Mouse (Mus musculus) heart, postnatal 36 days (tissue): Measurements from ENCODE around the gene Dab2ip. TPM values are rescaled to one million over a fixed set of nuclear protein-coding genes. Genes with fewer than 3 reads are reported as not detected.
A peak's percentile ranks its signal among the peaks of the same experiment; 100 is the strongest.

Experiments
- DNase-seq, 2 experiments: peaks; one replicate each; pipeline ENCODE4 v3.0.0; 2021 to 2022
- intact Hi-C: fragments of 180-260 bp; cut with DNase I; formaldehyde crosslinking; loops from one replicate; pipeline ENCODE4 v1.15.1; 2025
- total RNA-seq, 2 experiments: library from RNA; stranded (reverse); gene quantifications; 2 replicates each; pipeline ENCODE4 v1.2.3; 2021

The Dab2ip gene
- total RNA-seq, 2 experiments from 2014 or later = 41.7 to 54.2 TPM

- intact Hi-C loops = no loop called here
- DNase-seq = no peak
Measured at GRCm38 (mm10) chr2:35637880-35638535, 79.9 kb downstream of the Dab2ip start.

DNA sequence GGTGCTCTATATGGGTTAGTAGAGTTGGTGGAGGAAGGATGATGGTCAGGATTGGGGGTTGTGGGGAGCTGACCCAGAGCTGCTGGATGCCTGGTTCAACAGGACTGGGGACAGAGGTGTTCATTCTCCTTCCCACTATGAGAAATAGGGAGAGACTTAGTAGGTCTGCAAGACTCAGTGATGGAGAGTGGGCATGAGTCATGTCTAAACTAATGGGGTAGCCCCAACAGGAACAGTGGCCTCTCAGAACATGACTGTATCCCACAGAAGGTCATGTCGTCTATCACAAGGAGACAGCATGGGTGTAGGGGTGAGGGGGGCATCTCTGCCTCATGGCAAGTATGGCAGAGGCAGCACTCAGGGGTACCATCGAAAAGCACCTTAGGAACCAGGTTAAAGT, 81.7 kb downstream of the Dab2ip start:
- DNase-seq = no peak
- intact Hi-C loops = no loop called here

GRCm38 (mm10) chr2:35640576-35640975, 82.5 kb downstream of the Dab2ip start:
- DNase-seq = peak in 1 of 2 experiments; percentile 55
- intact Hi-C loops = no loop called here

DNA sequence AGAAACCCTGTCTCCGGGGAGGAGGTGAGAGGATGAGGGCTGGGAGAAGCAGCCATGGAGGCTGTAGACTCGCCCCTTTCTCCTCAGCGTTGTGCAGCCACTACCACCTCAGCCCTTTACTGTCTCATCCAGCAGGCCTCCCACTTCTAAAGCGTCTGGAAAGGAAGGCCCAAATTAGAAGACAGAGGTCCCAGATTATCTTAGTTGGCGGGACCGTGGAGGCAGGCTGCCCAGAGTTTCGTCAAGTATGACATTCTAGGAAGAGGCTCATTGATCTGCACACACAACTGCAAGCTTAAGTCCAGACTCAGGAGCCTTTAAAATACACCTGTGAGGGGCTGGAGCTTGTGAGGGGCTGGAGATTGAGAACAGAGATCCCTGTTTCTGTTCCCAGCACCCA, 84.2 kb downstream of the Dab2ip start:
- intact Hi-C loops = no loop called here
- peak in 1 of 2 experiments; percentile 55 for DNase-seq

DNA sequence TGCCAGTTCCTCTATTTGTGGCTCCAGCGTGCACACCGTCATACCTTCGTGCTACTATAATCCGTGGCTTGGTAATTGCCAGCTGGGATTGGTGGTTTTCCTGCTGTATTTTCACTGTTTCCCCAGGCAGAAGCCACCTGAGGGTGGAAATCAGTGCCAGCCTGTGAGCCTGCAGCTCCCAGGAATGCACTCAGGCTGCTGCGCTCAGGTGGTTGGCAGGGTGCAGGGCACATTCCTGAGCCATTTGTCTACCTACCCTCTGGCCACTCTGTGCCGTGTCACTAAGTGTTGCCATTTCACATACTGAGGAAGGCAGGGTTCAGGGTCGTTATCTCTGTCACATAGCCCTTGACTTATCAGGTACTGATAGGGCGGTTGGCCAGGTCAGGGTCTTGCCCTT, 88.5 kb downstream of the Dab2ip start:
- intact Hi-C loops = no loop called here

GRCm38 (mm10) chr2:35649708-35650107, 91.6 kb downstream of the Dab2ip start:
- DNase-seq = peak; percentile 88 to 95
- intact Hi-C loops = loop anchor here (1.0 to 2.0 kb wide), 3 partner anchors 81 to 257 kb away; no protein-coding TSS in a partner anchor

More for the DNA sequence above, 88.5 kb downstream of the Dab2ip start:
- DNase-seq = no peak

DNA sequence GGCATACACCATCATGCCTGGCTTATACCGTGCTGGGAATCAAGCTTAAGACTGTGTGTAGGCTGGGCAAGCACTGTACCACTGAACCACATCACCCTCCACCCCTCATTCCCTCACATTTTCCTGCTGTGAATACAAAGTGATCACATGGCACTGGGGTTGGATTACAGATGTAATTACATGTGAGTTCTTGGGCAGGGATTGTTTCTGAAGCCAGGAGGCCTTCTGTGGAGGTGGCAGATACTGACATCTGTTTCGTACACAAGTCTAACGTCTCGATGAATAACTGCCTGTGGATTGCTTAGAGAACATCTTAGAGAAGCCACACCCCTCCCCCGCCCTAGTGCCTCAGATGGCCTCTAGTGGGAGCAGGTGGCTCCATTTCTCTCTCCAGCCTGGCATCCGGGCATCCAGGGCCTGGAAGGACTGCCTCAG, 93.2 kb downstream of the Dab2ip start:
- DNase-seq = peak in 1 of 2 experiments; percentile 49
- intact Hi-C loops = no loop called here

DNA sequence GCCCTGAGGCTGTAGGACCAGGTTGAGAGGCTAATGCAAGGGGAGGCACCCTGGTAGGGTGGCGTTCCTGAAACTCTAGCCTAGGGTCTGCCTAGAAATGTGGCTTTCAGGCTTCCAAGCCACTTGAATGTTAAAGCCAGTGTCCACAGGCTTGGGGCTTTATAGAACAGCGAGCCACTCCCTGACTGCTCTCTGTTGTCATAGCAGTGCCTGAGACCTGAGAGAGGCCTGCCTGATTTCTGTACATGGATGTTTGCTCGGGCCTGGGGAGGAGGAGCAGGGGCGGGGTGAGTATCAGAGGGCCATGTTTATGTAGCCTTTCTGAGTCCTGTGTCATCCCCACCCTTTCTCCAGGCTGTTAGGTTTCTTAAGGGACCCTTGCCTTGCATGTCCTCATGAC, 94.9 kb downstream of the Dab2ip start:
- DNase-seq = no peak
- intact Hi-C loops = no loop called here

DNA sequence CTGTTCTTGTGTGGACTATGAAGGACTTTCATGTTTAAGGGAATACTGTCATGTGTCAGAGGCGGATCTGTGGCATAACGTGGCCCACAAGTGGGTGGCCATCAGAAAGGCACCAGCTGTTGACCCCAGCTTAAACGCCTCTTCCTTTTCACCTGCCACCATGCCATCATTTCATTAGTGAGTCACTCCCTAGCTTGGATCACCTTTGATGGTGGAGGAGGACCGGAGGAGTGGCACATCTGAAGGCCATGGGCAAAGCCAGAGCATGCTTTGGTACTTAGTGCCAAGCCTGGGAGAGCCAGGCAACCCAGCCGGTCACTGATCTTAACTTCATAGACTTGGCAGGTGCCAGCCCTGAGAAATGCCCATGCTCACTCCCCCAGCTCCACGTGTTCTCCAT, 96.7 kb downstream of the Dab2ip start:
- no peak for DNase-seq
- intact Hi-C loops = no loop called here

GRCm38 (mm10) chr2:35655996-35656395, 97.9 kb downstream of the Dab2ip start:
- intact Hi-C loops = no loop called here

DNA sequence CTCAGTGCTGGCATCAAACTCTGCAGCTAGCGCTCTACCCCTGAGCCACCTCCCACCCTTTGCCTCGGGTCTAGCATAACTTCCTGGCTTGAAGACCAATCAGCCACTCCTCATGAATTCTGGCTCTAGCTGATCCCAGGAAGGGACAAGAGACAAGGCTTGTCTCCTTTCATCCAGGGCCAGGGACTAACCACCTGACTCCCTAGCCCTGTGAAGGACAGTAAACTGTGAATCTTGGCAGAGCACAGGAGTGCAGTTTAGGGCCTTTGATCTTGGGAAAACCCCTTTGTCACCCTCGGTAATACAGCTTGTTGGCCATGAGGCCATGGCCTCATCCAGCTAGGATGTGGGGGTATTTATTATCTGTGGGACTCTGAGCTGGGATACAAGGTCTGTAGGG, 100.2 kb downstream of the Dab2ip start:
- DNase-seq = no peak
- intact Hi-C loops = no loop called here

More at GRCm38 (mm10) chr2:35655996-35656395, 97.9 kb downstream of the Dab2ip start:
- no peak for DNase-seq

- intact Hi-C loops = loop anchor here (5.0 kb wide), 1 partner anchor 38 kb away; no protein-coding TSS in a partner anchor
- DNase-seq = no peak
Measured at GRCm38 (mm10) chr2:35659578-35660194, 101.6 kb downstream of the Dab2ip start.

GRCm38 (mm10) chr2:35660953-35661374, 102.9 kb downstream of the Dab2ip start:
- intact Hi-C loops = loop anchor here (1.0 to 5.0 kb wide), 2 partner anchors 19 to 36 kb away; no protein-coding TSS in a partner anchor
- DNase-seq = peak; percentile 75 to 76

GRCm38 (mm10) chr2:35661454-35662000, 103.5 kb downstream of the Dab2ip start:
- intact Hi-C loops = loop anchor here (1.0 to 5.0 kb wide), 2 partner anchors 19 to 36 kb away; no protein-coding TSS in a partner anchor
- DNase-seq = peak; percentile 74 to 81

- intact Hi-C loops = loop anchor here (2.0 to 5.0 kb wide), 2 partner anchors 35 to 67 kb away; no protein-coding TSS in a partner anchor
- DNase-seq = no peak
Measured at GRCm38 (mm10) chr2:35662001-35662491, 104.0 kb downstream of the Dab2ip start.

DNA sequence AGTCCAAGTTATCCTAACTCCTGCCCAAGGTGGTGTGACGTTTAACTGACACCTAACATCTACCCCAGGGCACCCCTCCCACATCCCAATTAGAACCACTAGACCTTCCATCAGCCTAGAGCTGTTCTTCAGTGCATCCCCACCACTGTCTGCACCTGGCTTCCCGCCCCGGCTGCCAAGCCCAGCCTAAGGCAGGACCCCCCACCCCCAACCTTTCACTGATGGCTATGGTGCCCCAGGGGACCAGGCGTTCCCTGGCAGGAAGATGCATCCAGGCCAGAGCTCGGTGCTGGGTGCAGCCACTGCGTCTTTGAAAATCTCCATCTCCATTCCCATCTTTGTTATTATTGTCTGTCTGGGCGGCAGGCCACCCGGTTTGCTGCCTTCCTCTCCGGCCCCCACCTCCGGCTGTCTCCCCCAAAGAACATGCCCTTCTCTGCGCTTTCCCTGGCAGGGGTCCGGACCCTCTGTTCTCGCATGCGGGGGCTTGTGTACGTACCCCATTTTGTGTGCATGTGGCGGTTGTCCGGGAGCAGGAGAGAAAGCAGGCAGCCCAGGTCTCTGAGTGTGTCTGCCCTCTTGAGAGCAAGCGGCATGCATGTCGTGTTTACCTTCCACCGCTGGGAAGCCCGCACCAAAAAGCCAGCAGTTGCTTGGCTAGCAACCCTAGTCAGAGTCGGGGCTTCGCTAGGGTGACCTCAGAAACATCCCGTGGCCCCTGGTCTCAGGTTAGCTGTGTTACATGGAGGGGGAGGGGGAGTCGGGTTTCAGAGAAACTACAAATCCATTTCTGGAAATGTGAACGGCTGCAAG, 104.9 kb downstream of the Dab2ip start:
- intact Hi-C loops = loop anchor here (2.0 to 5.0 kb wide), 2 partner anchors 34 to 66 kb away; no protein-coding TSS in a partner anchor

GRCm38 (mm10) chr2:35667746-35668145, 109.7 kb downstream of the Dab2ip start:
- no peak for DNase-seq
- intact Hi-C loops = no loop called here

More for the DNA sequence above, 104.9 kb downstream of the Dab2ip start:
- no peak for DNase-seq

DNA sequence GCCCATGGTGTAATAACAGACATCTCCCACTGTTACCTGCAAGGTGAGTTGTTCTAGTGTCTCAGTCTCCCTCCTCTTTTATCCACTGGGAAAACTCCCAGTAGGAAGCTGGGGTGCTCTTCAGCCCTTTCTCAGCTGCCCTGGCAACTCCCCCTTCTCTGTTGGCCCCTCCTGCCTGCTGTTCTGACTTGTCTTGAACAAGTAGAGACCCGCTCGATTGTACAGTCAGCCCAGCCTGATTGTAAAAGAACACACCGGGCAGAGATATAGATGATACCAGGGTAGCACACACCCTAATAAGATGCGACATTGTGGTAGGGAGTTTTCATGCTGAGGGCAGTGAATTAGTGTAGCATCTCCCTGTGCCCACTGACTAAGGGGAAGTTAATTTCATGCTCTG, 111.2 kb downstream of the Dab2ip start:
- intact Hi-C loops = no loop called here
- DNase-seq = no peak

- DNase-seq = no peak
- intact Hi-C loops = no loop called here
Measured at GRCm38 (mm10) chr2:35669748-35670147, 111.7 kb downstream of the Dab2ip start.

GRCm38 (mm10) chr2:35670300-35670699, 112.2 kb downstream of the Dab2ip start:
- DNase-seq = no peak
- intact Hi-C loops = no loop called here
